Mouse (Mus musculus) embryonic facial prominence, embryonic 14.5 days (tissue): Measurements from ENCODE around the gene H2-DMb1. TPM values are rescaled to one million over a fixed set of nuclear protein-coding genes. Genes with fewer than 3 reads are reported as not detected.
"Not testable (repeated sequence)": the region's sequence is repeated elsewhere in the genome, so short reads cannot be mapped to it uniquely, and the experiment has no call there.

Experiments
- ATAC-seq: fragments of 200-750 bp; cut with Nextera tagmentation; 2 replicates; pipeline ENCODE4 v1.8.0; 2017; ENCODE audit warnings: low read depth, moderate number of reproducible peaks, moderate TSS enrichment
- DNase-seq: peaks from one replicate; pipeline ENCODE4 v3.0.0-alpha.2; 2015; ENCODE audit warnings: low spot score
- H3K27ac ChIP-seq: fragments of 300-500 bp; sonication (generic); replicated peaks from 2 replicates; pipeline ENCODE4 v1.5.1; 2014; ENCODE audit warnings: low read depth, mild to moderate bottlenecking, low read length, moderate library complexity
- H3K27me3 ChIP-seq: fragments of 300-500 bp; sonication (generic); replicated peaks from 2 replicates; pipeline ENCODE4 v1.6.1; 2014; ENCODE audit warnings: low read length; ENCODE audit not compliant: control insufficient read depth, insufficient read depth
- H3K36me3 ChIP-seq: fragments of 300-500 bp; sonication (generic); 2 replicates; pipeline ENCODE4 v1.6.1; 2014; ENCODE audit warnings: low read length, mixed read lengths; ENCODE audit not compliant: control insufficient read depth, insufficient read depth
- H3K4me1 ChIP-seq: fragments of 300-500 bp; sonication (generic); 2 replicates; pipeline ENCODE4 v1.6.1; 2014; ENCODE audit warnings: antibody characterized with exemption, low read length; ENCODE audit not compliant: control insufficient read depth, insufficient read depth
- H3K4me2 ChIP-seq: fragments of 300-500 bp; sonication (generic); 2 replicates; pipeline ENCODE4 v1.6.1; 2014; ENCODE audit warnings: low read depth, mild to moderate bottlenecking, low read length, moderate library complexity, mixed read lengths
- H3K4me3 ChIP-seq: fragments of 300-500 bp; sonication (generic); 2 replicates; pipeline ENCODE4 v1.5.1; 2014; ENCODE audit warnings: low read depth, mild to moderate bottlenecking, low read length
- H3K9ac ChIP-seq: fragments of 300-500 bp; sonication (generic); 2 replicates; pipeline ENCODE4 v1.6.1; 2014; ENCODE audit warnings: low read depth, mild to moderate bottlenecking, low read length, moderate library complexity, mixed read lengths
- H3K9me3 ChIP-seq: fragments of 300-500 bp; sonication (generic); 2 replicates; pipeline ENCODE4 v1.6.1; 2016; ENCODE audit warnings: low read length; ENCODE audit not compliant: control insufficient read depth
- WGBS: fragments of 180-500 bp; shearing (Covaris S2); extraction: QIAGEN DNeasy Blood & Tissue Kit; methylation state at CpG from one replicate; pipeline ENCODE4 v1.1.7; 2014; 5-methylcytosine and 5-hydroxymethylcytosine counted together
- polyA plus RNA-seq: library from polyadenylated mRNA; unstranded; fragments of >200 nt; fragmentation: Nextera tagmentation; extraction: Ambion mirVana; gene quantifications from 2 replicates; pipeline ENCODE4 v1.2.1, GENCODE M21; 2014

H2-DMb1 gene
- polyA plus RNA-seq, 1 experiment from 2014 or later: 4.3 TPM

DNA sequence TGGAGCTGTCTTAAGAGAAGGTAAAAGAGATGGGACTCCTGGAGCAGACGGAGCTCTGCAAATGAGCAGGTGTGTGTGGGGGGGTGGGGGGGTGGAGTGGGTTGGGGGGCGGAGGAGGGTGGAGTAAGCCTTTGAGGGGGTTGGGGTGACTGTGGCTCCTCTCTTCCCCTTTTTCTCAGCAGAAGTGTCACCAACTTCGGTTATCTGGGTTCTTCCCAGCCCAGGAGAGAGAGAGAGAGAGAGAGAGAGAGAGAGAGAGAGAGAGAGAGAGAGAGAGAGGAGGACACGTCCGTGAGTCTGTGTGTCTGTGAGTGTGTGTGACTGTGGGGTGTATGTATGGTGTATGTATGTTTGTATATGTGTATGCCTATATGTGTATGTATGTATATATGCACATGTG is 9.4 kb upstream of the H2-DMb1 start:
- ATAC-seq (no peak), DNase-seq (no peak)
- peaks cover 14% of the 10 kb centered on the region for H3K4me1 ChIP-seq
- no peak overlapping the region for H3K4me3 ChIP-seq
- H3K27ac ChIP-seq: no peak overlapping the region
- no peak overlapping the region for H3K9ac ChIP-seq
- H3K27me3 ChIP-seq: peaks cover 24% of the 10 kb centered on the region
- WGBS: 59% methylated on average over 5 of the region's 5 CpGs
- no peaks in the 10 kb centered on the region for H3K9me3 ChIP-seq
- no peaks in the 10 kb centered on the region for H3K36me3 ChIP-seq
- H3K4me2 ChIP-seq: no peak overlapping the region

DNA sequence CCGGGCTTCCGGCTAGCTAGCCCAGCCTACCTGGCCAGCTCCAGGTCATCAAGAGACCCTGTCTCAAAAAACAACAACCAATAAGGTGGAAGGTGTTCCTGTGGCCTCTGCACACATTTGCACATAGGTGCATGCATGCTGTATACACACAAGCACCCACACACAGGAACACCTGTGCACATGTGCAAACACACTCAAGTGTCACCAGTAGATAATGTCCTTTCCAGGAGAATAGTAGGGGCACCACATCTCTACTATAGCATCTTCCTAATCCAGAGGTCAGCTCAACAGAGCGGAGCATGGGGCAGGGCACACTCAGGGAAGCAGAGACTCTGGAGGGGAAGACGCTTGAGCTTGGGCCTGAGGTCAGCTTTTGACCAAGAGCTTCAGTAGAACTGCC is 8.7 kb upstream of the H2-DMb1 start:
- not testable (repeated sequence) for H3K9ac ChIP-seq, H3K36me3 ChIP-seq, H3K4me3 ChIP-seq, H3K27ac ChIP-seq, ATAC-seq, H3K9me3 ChIP-seq, H3K4me2 ChIP-seq, DNase-seq
- peaks cover 16% of the 10 kb centered on the region for H3K27me3 ChIP-seq
- peaks cover 14% of the 10 kb centered on the region for H3K4me1 ChIP-seq
- WGBS: 84% methylated on average over 4 of the region's 4 CpGs

DNA sequence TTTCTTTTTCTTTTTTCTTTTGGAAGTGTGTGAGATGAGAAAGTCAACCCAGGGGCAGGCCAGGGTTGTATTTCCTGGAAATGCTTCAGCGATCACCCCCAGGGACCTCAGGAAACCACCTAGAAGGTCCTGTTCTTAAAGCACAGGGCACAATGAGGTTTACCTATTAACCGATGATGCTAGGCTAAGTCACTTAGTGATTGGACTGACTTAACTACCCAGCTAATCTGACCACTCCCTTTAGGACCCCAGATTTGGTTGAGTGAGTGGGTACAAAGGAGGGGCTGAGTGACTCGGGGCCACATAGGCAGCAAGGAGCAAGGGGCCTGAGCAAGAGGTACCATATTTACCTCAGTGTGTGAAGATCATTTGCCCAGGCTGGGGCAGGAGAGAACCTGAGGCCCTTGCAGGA is 7.9 kb upstream of the H2-DMb1 start:
- Histone ChIP-seq H3K27ac (no peak overlapping the region), H3K4me2 (no peak overlapping the region), H3K4me1 (peaks cover 6% of the 10 kb centered on the region), H3K9ac (no peak overlapping the region), H3K27me3 (peaks cover 12% of the 10 kb centered on the region), H3K36me3 (no peaks in the 10 kb centered on the region), H3K4me3 (no peak overlapping the region), H3K9me3 (no peaks in the 10 kb centered on the region)
- ATAC-seq: no peak
- DNase-seq: no peak
- 77% methylated on average over 3 of the region's 3 CpGs for WGBS

DNA sequence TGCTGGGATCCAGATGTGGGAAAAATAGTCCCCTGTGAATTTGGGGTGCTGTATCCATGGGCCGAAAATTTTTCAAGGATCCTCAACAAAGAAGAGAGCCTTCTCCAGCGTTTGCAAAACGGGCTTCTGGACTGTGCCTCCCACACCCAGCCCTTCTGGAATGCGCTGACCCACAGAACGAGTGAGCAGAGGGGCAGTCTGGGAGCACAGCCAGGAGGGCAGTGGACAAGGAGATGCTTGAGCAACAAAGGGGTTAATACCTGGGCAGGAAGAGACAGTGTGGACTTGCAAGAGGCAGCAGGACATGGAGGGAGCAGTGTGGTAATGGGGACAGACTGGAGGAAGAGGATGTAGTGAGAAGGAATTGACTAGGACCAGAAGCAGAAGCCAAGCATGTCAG is 2.7 kb downstream of the H2-DMb1 start:
- WGBS: 49% methylated on average over 5 of the region's 5 CpGs
- H3K4me3 ChIP-seq: no peak overlapping the region

DNA sequence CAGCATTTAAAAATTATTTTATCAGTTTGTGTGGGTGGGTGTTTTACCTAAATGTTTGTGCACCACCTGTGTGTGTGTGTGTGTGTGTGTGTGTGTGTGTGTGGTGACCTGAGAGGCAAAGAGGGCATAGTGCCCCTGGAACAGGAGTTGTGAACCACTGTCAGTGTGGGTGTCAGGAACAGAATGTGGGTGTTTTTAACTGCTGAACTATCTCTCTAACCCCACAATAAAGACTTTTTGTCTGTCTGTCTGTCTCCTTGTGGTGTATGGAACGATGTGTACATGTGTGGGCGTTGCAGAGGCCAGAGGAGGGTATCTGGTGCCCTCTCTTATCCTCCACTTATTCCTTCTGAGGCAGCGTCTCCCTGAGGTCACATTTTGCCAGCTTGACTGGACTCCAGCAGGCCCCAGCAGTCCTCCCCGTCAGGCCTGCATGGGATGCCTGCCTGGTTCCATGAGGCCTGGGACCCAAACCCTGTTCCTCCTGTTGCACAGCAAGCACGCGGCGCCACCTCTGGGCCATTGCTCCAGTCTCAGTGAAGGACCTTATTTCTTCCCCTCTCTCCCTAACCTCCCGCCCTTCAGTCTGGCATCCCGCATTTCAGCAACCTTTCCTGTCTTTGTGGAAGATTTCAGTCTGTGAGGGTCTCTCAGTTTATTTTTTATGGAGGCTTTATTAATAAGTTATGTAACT is 11.5 kb downstream of the H2-DMb1 start:
- 29% methylated on average over 9 of the region's 9 CpGs for WGBS
- Histone ChIP-seq H3K9me3 (no peaks in the 10 kb centered on the region), H3K4me1 (no peaks in the 10 kb centered on the region), H3K27me3 (no peaks in the 10 kb centered on the region), H3K9ac (no peak overlapping the region), H3K4me3 (no peak overlapping the region), H3K27ac (no peak overlapping the region), H3K4me2 (no peak overlapping the region), H3K36me3 (no peaks in the 10 kb centered on the region)
- ATAC-seq: no peak
- no peak for DNase-seq

More for the DNA sequence above, 2.7 kb downstream of the H2-DMb1 start:
- no peaks in the 10 kb centered on the region for H3K4me1 ChIP-seq
- no peaks in the 10 kb centered on the region for H3K36me3 ChIP-seq
- H3K27me3 ChIP-seq: no peaks in the 10 kb centered on the region
- ATAC-seq (no peak), DNase-seq (no peak)
- H3K9me3 ChIP-seq: no peaks in the 10 kb centered on the region
- H3K27ac ChIP-seq: no peak overlapping the region
- H3K9ac ChIP-seq: no peak overlapping the region
- H3K4me2 ChIP-seq: no peak overlapping the region

DNA sequence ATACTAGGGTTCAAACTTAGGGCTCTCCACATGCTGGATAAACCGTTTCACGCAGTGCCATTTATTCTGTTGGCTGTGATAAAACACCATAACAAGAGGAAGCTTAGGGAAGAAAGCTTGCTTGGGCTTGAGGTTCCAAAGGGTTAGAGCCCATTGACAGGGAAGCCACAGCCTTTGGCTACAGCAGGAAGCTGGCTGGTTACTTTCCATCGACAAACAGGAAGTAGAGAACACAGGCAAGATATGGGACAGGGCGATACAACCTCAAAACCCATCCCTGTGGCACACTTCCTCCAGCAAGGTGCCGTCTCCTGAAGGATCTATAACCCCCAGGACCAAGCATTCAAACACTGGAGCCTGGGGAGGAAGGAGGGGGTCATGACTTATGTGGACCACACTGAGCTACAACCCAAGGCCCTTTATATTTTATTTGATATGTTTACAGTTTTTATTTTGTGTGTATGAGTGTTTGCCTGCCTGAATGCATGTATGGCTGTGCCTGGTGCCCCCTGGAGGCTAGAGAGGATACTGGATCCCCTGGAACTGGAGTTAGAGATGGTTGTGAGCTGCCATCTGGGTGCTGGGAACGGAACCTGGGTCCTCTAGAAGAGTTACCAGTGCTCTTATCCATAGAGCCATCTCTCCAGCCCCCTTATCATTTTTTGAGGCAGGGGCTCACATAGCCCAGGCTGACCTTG is 12.3 kb downstream of the H2-DMb1 start:
- Histone ChIP-seq H3K9me3 (no peaks in the 10 kb centered on the region), H3K9ac (no peak overlapping the region), H3K36me3 (no peaks in the 10 kb centered on the region), H3K27me3 (no peaks in the 10 kb centered on the region), H3K4me2 (no peak overlapping the region), H3K27ac (no peak overlapping the region), H3K4me3 (no peak overlapping the region), H3K4me1 (no peaks in the 10 kb centered on the region)
- 80% methylated on average over 6 of the region's 6 CpGs for WGBS
- no peak for ATAC-seq
- no peak for DNase-seq

DNA sequence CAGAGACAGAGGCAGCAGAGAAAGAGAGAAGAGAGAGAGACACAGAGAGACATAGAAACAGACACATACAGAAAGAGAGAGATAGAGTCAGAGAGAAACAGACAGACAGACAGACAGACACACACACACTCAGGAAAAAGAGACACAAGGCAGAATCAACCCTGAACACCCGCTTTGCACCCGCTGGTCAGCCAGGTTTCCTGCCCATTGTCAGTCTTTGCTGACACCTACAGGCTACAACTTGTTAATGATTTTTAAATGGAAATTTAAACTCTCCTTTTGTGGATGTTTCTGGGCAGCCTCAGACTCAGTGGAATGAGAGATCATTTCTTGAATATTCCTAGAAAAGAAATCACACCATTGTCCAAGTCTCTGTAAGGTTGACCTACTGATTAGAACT is 16.4 kb downstream of the H2-DMb1 start:
- Histone ChIP-seq H3K9me3 (peaks cover 7% of the 10 kb centered on the region; the same call in 1 of the 2 replicates), H3K4me2 (no peak overlapping the region), H3K36me3 (no peaks in the 10 kb centered on the region), H3K4me1 (no peaks in the 10 kb centered on the region), H3K27me3 (no peaks in the 10 kb centered on the region), H3K9ac (no peak overlapping the region), H3K27ac (no peak overlapping the region), H3K4me3 (no peak overlapping the region)
- WGBS: 7% methylated on average over 2 of the region's 2 CpGs
- DNase-seq (peak; percentile 67), ATAC-seq (no peak)

DNA sequence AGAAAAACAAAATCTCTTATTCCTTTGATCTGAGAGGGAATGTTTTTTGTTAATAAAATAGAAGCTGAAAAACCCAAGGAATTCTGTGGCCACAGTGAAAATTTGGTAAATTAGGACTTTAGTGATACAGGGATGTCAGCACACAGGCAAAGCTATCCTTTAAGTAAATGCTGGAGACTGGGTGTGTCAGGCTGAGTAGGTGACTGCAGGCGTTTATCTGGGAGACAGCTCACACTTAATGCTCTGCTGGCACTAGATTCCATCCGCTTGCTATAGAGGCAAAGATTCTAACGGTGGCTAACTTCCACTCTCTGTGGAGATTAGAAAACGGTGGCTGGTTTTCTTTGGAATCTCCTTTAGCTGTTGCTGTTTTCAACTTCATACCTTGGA is 17.6 kb downstream of the H2-DMb1 start:
- H3K27me3 ChIP-seq: no peaks in the 10 kb centered on the region
- no peak overlapping the region for H3K27ac ChIP-seq
- no peaks in the 10 kb centered on the region for H3K4me1 ChIP-seq
- WGBS: 27% methylated on average over 4 of the region's 4 CpGs
- H3K9ac ChIP-seq: no peak overlapping the region
- H3K9me3 ChIP-seq: peaks cover 7% of the 10 kb centered on the region; the same call in 1 of the 2 replicates
- H3K4me2 ChIP-seq: no peak overlapping the region
- no peaks in the 10 kb centered on the region for H3K36me3 ChIP-seq
- ATAC-seq: no peak
- no peak overlapping the region for H3K4me3 ChIP-seq
- DNase-seq: no peak
